Mouse (Mus musculus): ENCODE results near the gene Rab21. TPM values are rescaled to one million over a fixed set of nuclear protein-coding genes. Genes with fewer than 3 reads are reported as not detected.

Rab21 gene
- total RNA-seq, 2 experiments from 2014 or later: 43.7 to 46.2 TPM

- intact Hi-C loops (cut with DNase I): loop anchor here (5.0 kb wide), 1 partner anchor 62 kb away; no protein-coding TSS in a partner anchor
- DNase-seq (ENCODE audit: extremely low spot score in 1 of 2, low spot score in 2 of 2): no peak
Measured at GRCm38 (mm10) chr10:115250235-115251087, 64.9 kb downstream of the Rab21 start.

GRCm38 (mm10) chr10:115248041-115248440 lies 67.4 kb downstream of the Rab21 start:
- DNase-seq (ENCODE audit: extremely low spot score in 1 of 2, low spot score in 2 of 2): no peak
- intact Hi-C loops (cut with DNase I): no loop called here

- intact Hi-C loops (cut with DNase I): no loop called here
- no peak for DNase-seq (ENCODE audit: extremely low spot score in 1 of 2, low spot score in 2 of 2)
Measured at GRCm38 (mm10) chr10:115245488-115245887, 69.9 kb downstream of the Rab21 start.

GRCm38 (mm10) chr10:115241082-115241595 lies 74.3 kb downstream of the Rab21 start:
- intact Hi-C loops (cut with DNase I): no loop called here
- no peak for DNase-seq (ENCODE audit: extremely low spot score in 1 of 2, low spot score in 2 of 2)

- DNase-seq (ENCODE audit: extremely low spot score in 1 of 2, low spot score in 2 of 2): no peak
- intact Hi-C loops (cut with DNase I): no loop called here
Measured at GRCm38 (mm10) chr10:115237931-115238330, 77.5 kb downstream of the Rab21 start.

Other genes starting within 250 kb of the Rab21 start
- gene Tph2, start 130.6 kb downstream of the Rab21 start, total RNA-seq (2021): 1 to 10 TPM; 1.3 to 1.4 TPM
- 10 to 100 TPM; 35.4 to 43.9 TPM for gene Tbc1d15, start 64.1 kb downstream of the Rab21 start, total RNA-seq (2021)
- 10 to 100 TPM; 54.4 to 59.6 TPM for gene Tmem19, start 46.9 kb upstream of the Rab21 start, total RNA-seq (2021)
- 10 to 100 TPM; 11.8 TPM for gene Thap2, start 68.8 kb upstream of the Rab21 start, total RNA-seq (2021)
- 10 to 100 TPM; 49.4 to 49.8 TPM for gene Zfc3h1, start 69.4 kb upstream of the Rab21 start, total RNA-seq (2021)

Data from left cerebral cortex, postnatal 10 days (tissue).